Mouse (Mus musculus) activated CD4-positive, CD25-positive, alpha-beta regulatory T cell, adult 4 months (primary cell): ENCODE data around the gene Rnf157. TPM values are rescaled to one million over a fixed set of nuclear protein-coding genes. Genes with fewer than 3 reads are reported as not detected.

Experiments
- ATAC-seq: one replicate; pipeline ENCODE4 v1.8.0; 2017
- polyA plus RNA-seq, 2 experiments: library from polyadenylated mRNA; unstranded; fragments of 100-300 nt; shearing (Covaris generic); gene quantifications; one replicate each; pipeline ENCODE4 v1.2.1; 2017

The Rnf157 gene
- polyA plus RNA-seq: 1 to 10 TPM; 6.6 to 6.9 TPM

DNA sequence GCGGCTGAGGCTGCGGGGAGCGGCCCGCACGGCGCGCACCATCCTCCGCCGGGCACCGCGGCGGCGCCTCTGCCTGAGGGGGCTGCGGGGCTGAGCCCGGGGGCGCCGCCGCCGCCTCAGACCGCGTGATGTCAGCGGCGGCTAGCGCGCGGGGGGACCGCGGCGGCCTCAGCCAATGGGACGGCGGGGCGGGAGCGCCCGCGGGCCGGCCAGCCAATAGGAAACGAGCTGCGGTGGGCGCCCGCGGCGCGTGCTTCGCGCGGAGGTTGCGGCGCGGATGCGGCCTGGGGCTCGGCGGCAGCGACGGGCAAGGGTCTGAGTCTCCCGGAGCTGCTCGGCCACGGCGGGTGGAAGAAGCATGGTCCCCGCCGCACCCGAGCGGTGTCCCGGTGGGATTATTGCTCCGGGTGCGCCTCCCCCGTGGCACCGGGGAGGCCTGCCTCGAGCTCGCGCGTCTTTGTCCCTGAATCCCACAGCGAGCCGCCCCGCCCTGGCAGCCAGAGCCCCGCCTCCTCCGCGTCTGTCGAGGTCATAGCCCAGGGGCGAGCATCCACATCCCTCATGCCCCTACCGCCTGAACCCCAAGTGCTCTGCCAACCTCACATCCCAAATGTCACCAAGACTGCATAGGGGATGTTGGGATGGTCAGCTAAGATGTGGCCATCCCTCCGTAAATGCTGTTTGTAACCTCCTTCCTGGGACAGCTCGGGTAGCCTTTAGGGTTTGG lies at the start of gene Rnf157:
Gene Rnf157 (minus strand): TSS at position 129 of the 727 bp plus-strand sequence.
- peak; percentile 58 for ATAC-seq

- ATAC-seq: no peak
These were observed 47.0 kb upstream of the Rnf157 start for GRCm38 (mm10) chr11:116459786-116460185.

- ATAC-seq: no peak
These were observed 43.4 kb upstream of the Rnf157 start for GRCm38 (mm10) chr11:116456234-116456633.

- ATAC-seq: no peak
These were observed 41.1 kb upstream of the Rnf157 start for GRCm38 (mm10) chr11:116453889-116454288.

DNA sequence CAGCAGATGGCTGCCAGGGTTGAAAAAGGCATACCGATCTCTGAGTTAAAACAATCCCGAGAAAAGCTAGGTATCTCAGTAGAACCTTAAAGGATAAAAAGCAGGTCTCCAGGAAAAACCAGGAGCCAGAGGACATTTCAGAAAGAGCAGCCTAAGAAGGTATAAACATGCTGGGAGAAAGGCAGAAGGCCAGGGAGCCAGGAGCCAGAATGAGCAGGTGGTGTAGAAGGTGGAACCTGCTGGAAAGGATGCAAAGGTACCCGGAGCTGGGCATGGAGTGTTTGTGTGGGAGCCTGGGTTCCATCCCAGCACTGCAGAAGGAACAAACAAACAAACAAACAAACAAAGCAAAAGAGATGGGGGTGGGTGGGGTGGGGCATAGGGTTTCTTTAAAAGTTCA lies 36.5 kb upstream of the Rnf157 start:
- no peak for ATAC-seq

GRCm38 (mm10) chr11:116447822-116448221 lies 35.0 kb upstream of the Rnf157 start:
- no peak for ATAC-seq

DNA sequence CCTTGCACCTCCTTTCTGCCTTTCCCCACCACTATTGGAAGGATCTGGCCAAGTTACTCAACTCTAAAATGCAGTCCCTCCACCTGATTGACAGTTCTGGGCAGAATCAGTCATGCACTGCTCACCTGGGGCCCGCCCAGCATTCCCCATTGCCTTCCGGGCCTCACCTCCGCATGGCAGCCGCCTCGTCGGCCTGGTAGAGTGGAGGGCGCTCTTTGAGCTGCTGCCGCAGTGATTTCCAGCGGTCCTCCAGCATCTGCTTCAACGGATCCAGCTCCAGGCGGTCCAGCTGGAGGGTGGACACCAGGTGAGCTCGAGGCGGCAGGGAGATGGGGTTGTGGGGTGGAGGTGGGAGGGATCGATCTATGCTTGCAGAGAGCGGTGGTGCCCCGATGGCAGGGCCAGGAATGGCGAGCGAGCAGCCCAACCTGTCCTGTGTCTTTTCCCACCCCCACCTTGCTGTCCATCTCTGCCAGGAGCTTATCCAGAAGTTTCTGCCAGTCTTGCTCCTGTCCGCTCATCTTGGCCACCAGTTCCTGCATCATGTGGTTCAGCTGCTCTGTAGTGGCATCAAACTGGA lies 33.6 kb upstream of the Rnf157 start:
- no peak for ATAC-seq

DNA sequence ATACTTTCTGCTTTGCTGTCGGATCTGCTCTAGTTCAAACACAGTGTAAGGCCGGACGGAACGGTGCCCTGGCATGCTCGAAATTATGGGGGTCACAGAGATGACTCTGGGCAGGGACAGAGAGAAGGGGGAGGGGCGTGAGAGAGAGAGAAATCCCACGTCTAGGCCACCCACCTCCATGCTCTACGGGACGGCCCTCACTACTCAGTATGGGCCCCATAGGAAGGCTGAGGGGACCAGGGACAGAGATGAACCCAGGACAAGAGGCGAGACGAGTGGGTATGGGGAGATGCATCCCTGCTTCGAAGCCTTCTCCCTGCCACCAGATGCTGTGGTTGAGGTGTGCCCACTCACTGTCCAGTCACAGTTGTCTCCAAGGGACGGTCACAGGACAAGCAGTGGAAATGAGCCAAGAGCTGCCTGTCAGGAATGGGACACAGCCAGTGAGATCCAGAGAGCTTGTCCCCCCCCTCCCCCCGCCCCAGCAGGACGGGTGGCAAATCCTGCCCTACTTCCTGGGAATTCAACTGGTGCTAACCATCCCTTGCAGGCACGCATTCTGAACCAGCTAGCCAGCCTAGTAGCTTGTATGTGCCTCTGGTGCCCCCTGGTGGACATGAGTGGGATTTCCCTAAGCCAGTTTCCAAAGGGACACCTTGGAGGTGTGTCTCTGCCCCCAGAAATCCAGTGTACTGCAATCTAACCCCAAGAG lies 32.9 kb upstream of the Rnf157 start:
- peak; percentile 82 for ATAC-seq

DNA sequence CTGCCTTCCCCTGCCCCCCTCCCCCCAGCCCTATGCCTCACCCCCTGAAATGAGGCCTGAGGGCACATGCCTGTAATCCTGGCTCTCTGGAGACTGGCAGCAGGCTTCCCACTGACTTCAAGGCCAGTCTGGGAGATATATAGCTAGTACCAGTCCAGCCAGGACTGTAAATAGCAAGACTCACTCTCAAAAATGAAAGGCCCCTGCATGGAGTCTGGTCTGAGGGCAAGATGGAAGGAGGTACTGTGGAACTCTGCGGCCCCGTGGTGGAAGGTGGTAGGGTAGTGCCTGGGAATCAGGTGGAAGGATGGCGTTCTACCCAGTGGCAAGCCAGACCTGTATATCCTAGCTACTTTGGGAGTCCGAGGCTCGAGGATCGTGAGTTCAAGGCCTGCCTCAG lies 31.1 kb upstream of the Rnf157 start:
- no peak for ATAC-seq

GRCm38 (mm10) chr11:116443311-116443710 lies 30.5 kb upstream of the Rnf157 start:
- no peak for ATAC-seq

DNA sequence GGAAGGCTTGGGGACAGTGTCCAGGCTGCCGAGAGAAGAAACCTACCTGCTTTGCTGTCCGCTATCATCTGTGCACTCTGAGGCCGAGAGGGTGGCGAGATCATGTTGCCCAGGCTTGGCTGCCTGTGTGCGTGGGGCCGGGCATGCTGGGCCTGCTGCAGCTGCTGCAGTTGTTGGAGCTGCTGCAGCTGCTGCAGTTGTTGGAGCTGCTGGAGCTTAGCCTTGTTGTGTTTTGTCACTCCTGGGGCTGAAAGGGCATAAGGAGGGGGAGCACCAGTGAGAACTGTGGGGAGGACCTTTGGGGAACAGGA lies 30.0 kb upstream of the Rnf157 start:
- no peak for ATAC-seq

GRCm38 (mm10) chr11:116442129-116442866 lies 29.5 kb upstream of the Rnf157 start:
- ATAC-seq: no peak

DNA sequence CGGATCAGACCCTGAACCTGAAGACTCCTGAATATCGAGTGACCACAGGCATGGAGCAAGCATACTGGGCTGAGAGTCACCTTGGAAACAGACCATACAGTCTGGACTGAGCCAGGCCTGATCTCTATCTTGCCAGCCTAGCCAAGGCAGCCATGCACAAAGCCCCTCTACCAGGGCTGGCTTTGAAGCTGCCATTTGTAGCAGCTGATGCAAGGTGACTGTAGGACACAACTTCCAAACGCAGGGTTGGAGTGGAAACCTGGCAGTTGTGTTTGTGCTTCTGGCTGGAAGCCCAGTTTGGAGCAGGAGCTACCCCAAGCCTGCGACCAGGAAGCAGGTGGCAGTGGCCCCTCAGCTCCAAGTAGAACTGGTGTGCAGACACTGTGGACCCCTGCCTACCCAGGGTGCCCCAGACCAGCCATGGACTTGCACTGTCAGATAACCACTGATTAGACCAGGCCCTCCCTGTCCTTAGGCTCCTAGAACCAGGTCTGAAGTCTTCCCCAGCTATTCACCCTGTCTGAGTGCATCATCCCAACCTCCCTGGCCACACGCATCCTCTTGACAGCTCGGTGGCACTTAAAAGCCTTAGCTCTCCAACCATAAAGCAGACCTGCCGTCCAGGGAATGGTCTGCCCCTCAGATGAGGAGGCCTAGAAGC lies 27.7 kb upstream of the Rnf157 start:
- no peak for ATAC-seq

DNA sequence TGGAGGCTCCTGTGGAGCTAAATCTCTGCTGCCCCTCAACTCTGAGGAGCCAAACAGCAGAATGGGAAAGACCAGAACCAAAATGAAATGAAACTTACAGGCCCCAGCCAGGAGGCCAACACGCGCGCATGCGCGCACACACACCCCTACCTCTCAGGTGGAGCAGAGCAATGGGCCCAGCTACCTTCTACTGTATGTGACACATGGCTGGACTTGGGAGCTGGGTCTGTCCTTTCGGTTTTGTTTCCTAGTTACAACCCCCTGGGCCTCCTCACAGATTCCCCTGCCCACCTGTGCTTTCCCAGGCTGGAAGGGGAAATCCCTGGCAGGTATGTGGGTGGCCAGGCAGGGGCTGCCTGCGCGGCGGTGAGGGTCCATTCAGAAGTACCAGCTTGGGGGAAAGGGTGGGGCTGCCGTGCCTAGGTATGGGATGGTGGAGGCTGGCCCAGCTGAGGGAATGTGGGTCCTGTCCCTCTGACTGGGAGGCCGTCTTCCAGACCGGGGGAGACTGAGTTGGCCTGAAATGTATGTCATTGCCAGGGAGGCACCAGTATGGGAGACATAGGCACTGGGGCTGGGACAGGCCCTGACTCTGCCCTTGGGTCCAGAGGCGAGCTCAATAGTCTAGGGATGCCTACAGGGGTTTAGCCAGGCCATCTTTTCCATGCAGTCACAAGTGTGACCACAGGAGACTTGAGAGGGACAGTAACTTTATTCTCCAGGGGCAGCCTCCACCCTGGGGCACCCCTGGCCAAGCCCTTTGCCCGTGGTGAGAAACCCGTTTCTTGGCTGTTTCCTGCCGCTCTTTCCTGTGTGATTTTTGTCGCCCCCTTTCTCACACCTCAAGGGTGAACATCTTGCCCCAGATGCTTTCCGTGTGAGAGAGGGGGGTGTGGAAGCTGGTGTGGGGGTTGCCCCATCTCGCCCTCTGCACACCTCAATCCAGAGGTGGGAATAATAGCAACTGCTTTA lies 26.7 kb upstream of the Rnf157 start:
- peak; percentile 50 for ATAC-seq

DNA sequence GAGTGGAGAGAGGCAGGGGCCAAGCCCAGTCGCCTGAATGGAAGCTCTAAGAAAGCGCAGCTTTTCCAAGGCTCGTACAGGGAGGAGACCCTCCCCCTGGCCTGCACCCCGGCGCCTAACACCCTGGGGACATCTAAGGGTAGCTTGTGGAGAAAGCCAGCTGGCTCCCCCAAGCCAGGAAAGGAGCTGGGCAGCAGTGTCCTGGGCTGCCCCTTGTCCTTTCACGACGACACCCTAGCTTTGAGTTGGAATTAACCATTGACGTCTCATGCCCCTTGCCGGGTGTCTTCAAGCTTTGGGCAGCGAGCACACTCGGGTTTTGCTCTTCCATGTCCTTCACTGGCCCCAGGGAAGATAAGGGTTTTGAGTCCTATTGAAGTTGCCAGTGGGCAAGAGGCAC lies 24.7 kb upstream of the Rnf157 start:
- ATAC-seq: no peak

GRCm38 (mm10) chr11:116436725-116437331 lies 24.0 kb upstream of the Rnf157 start:
- no peak for ATAC-seq

DNA sequence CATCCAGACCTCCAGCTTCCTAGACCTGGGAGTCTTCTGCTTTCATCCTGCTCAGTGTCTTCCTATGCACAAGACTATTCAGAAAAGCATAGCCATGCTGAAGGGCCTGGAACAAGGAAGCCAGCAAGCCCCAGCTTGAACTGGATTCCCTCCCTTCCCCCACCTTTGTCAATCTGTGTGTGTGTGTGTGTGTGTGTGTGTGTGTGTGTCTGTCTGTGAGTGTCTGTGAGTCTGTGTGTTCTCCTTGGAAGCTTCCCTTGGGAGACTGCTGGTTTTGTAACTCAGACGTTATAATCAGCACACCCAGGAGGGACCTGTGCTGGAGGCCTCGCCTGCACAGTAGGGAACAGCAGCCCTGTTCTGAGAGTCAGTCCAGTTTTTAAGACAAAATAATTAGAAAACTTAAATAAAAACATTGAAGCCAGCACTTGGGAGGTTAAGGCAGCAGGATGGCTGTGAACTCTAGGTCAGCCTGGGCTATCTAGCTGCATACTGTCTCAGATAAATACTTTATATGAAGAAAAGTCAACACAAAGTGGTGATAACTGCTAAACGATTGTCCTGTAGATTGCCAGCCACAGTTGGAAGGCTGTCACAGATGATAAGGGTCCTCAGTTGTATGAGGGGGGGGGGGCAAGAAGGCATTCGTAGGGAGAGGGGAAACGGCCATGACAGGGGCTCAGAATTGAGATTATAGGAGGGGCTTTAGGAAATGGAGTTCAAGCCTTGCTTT lies 23.3 kb upstream of the Rnf157 start:
- ATAC-seq: no peak

DNA sequence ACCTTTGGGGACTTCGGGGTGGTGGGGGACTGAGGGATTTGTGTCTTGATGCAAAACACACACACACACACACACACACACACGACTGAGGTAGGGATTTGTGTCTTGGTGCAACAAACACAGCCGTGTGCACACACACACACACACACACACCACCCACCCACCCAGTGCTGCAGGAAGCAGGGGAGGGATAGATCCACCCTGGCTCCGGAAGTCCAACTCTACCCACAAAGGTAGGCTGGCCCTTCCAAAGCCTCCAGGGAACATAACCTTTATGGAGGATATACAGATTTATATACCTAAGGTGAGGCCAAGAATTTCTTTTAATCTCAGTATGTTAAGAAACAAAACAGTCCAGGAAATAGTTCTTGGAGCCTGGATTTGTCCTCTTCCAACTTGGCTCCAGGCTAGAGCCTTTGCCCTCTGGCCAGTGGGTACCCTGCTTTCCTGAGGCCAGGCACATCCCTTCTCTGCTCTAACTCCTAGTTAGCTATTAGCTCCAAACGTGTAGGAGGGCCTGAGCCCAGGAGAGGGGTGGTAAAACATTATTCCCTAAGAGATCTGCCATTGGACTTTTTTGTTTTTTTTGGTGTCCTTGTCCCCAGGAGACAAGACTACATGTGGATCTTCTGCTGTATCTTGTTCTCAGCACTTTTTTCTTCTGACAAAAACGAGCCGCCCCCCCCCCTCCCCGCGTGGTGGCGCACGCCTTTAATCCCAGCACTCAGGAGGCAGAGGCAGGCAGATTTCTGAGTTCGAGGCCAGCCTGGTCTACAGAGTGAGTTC lies 22.3 kb upstream of the Rnf157 start:
- no peak for ATAC-seq

- ATAC-seq: no peak
These were observed 21.6 kb upstream of the Rnf157 start for GRCm38 (mm10) chr11:116434287-116434966.
